Mouse (Mus musculus): ENCODE results near the gene Dnajc5. TPM values are rescaled to one million over a fixed set of nuclear protein-coding genes. Genes with fewer than 3 reads are reported as not detected.

Dnajc5 gene
- polyA plus RNA-seq, 1 experiment, result 95.2 TPM

DNA sequence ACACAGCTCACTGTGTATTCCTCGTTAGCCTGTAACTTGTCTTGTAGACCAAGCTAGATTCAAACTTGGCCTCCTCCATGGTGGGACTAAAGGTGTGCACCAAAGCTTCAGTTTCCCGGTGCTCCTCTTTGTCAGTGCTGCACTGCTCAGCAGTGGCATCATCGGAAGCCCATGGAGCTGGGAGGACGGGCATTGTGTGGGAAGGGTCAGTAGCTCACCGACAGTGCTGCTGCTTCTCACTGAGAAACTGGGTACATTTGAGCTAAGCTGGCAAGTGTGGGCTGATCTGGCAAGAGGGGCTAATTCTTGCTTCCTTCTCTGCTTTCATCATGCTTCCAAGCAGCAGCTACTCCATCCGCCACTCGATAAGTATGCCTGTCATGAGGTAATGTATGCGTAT lies 9.1 kb upstream of the Dnajc5 start:
- no peak for DNase-seq (ENCODE audit: low read depth)

DNA sequence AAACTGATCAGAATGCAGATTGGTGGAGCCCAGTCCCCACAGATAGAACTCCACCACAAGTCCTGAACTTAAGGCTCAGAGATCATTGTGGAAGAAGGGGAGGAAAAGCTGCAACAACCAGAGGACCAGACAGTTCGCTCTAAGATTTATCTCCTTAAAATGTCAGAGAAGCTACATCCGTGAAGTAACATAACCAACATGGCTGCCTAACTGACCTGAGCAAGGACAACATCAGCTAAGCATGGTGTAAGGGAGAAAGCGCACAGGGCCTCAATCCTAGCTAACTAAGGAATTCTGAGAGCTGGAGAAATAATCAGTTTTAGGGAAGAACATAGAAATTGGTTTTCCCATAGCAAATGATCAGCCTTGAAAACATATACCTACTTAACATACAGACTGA lies 1.1 kb upstream of the Dnajc5 start:
- DNase-seq (ENCODE audit: low read depth), result no peak

DNA sequence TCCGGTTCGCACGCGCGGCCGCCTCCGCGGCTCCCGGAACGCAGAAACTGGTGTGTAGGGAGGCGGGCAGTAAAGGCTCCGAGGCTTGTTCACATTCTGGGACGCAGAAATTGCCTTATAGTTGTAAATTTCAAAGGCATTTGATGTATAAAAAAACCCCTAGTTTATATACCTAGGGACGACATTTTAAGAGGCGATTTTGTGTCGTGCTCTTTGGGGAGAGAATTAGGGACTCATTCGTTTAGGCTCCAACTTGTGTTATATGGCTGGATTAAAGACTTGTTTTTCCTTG lies 597 bp downstream of the Dnajc5 start:
- DNase-seq (ENCODE audit: low read depth), result no peak

DNA sequence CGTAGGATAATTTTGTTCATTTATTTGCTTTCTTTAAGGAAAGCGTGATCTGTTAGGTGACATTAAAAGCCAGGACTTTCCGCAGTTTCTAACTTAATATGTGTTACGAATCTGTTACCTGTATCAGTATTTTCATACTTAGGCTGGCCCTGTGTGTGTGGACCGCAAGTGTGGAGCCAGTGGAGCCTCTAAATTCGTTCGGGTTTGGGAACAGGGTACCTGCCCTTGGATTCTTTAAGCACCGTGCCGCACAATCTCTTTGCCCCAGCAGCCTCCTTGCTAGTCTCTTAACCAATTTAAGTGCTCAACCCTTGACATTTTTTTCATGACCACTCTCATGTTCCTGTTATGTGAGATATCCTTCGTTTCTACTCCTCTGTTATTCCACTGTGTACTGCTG lies 1.2 kb downstream of the Dnajc5 start:
- no peak for DNase-seq (ENCODE audit: low read depth)

DNA sequence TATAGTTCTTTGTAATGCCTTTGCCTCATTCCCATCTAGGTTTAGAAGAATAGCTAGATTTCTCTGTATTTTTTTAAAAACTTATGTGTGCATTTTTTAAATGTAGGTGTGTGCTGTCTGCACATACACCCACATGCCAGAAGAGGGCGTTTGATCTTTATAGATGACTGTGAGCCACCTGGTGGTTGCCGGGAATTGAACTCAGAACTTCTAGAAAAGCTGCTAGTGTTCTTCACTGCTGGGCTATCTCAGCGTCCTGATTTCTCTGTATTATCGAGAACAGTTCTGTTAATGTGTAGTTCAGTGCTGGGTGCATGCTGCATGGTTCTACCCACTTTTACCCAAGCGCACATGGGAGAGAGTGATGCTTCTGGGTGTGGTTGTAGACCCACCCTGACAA lies 2.5 kb downstream of the Dnajc5 start:
- no peak for DNase-seq (ENCODE audit: low read depth)

DNA sequence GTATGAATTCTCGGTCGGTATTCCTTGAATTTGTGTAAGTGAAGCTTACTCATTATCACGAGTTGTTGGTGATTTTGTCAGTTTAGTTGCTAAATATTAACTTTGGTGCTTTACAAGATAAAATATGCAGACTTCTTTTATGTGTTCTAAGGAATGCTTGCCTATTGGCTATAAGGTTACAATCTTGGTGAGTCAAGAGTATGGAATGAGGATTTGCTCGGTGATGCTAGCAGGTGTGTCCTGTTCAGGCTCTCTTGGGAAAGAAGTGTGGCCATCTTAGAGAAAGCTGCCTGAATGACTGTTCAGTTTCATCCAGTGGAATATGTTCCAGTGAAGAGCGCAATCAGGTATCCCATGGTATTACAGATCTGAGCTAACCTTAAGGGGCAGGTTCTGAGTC lies 5.2 kb downstream of the Dnajc5 start:
- DNase-seq (ENCODE audit: low read depth), result no peak

DNA sequence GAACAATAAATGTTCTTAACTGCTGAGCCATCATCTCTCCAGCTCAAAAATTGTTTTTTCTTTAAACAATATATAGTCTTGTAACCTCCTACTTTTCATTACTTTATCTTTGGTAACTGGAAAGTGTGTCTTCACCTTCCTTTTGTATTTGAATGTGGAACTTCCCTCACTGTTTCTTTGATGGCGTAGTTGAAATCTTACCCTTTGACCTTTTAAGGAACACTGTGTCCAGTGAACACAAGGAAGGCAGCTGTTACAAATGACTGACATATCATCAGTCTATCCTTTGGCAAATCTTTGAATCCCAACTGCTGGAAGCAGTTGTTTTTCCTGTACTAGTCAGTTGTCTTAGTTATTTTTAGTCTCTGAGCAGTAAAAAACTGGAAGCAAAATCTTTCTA lies 8.8 kb downstream of the Dnajc5 start:
- no peak for DNase-seq (ENCODE audit: low read depth)

DNA sequence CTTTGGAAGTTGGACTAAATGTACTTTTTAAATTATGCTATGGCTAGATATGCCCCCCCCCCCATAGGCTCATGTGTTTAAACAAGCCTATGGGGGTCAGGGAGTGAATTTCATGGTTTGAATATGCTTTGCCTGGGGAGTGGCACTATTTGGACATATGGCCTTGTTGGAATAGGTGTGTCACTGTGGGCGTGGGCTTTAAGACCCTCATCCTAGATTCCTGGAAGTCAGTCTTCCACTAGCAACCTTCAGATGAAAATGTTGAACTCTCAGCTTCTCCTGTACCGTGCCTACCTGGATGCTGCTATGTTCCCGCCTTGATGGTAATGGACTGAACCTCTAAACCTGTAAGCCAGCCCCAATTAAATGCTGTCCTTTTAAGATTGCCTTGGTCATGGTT lies 12.3 kb downstream of the Dnajc5 start:
- DNase-seq (ENCODE audit: low read depth), result no peak

DNA sequence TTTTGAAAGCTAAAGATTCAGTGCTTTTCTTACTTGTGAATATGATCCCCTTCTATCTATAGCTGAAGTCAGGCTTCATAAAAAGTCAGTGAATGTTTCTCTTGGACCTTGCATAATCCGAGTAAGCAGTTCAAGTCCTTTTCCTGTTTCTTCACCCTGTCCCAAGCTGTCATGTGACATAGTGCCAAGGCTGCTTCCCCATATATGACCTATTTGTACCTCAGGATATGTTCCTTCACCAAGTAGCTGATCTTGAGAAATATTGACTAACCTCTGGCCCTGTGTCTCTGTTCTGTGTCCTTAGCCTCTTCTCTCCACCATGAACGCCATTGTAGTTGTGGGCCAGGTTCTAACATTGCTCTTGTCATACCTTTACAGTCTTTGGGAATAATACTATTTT lies 16.1 kb downstream of the Dnajc5 start:
- DNase-seq (ENCODE audit: low read depth), result peak; percentile 45

DNA sequence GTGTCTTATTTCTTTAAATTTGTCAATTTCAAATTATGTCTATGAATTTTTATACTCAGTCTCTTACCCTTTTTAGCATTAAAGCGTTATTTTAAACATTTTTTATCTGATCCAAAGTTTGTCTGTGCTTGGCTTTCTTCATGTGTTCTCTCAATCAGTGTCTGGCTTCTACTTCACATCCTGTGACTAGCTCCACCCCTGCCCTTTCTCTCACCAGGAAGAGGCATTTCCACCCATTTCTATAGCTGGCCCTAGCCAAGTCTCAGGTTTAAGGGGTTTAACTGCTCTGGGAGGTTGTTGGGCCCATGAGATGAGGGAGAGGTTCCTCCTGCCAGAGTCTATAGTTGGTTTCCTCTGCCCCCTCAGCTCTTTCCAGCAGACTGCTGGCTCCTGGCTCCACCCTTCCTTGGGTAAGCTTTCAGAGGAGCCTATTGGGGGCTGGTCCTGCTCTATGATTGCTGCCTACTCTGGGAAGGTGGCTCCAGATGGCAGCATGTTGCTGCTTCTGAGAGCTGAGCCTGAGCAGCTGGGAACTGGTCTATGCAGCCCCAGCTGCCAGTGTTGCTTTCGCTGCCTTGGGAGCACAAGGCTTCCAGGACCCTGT lies 17.3 kb downstream of the Dnajc5 start:
- DNase-seq (ENCODE audit: low read depth), result no peak

DNA sequence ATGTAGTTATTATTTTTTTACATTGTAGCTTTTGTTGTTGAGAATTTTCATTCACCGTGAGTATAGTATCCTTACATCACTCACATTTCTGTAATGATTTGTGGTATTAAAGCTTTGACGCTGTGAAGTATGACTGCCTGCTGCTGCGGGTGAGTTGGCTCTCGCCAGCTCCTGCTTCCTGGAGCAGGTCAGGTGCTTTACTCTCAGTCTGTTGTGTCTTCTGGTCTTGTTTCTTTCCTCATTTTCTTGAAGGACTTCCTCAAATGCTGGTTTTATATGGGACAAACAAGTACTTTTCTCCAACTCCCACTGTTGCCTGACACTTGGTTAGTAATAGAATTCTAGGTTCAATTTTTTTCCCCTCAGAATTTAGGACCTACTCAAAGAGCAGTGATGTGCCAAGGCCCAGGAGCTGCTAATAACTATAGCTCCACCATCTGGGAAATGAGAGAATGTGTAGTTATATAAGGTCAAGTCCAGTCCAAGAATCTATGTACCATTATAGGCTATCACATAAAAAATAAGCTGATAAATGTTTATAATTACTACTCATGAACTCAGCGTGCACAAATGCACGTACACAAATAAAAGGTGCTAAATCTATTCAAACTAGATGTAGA lies 21.6 kb downstream of the Dnajc5 start:
- no peak for DNase-seq (ENCODE audit: low read depth)

DNA sequence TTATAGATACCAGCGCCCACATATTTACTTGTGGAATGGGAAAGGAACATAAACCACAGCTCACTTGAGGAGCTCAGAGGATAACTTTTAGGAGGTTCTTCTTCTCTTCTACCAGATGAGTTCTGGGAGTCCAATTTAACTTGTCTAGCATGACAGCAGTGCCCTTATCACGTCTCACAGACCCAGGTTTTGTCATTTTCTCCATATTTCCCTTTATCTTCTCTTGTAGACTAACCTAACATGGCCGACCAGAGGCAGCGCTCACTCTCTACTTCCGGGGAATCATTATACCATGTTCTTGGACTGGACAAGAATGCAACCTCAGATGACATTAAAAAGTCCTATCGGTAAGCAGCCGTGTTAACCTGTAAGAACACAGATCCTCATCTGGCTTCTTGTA lies 25.9 kb downstream of the Dnajc5 start:
- DNase-seq (ENCODE audit: low read depth), result no peak

DNA sequence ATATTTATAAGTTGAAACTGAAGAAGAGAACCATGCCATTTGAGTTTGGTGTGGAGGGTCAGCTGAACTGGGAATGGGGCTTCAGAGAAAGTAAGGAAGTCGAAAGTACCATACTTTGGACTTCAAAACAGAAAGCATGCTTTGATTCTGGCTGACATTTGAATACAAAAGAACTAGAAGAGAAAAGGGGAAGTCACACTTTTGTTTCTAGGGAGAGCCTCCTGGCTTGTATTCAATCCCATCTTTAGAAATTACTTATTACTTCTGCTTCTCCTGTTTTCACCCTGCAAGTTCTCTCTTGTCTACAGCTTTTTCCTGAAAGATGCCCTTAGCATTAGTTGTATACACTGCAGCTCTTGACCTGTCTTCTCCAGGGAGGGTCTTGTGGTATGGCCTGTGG lies 27.9 kb downstream of the Dnajc5 start:
- DNase-seq (ENCODE audit: low read depth), result no peak

DNA sequence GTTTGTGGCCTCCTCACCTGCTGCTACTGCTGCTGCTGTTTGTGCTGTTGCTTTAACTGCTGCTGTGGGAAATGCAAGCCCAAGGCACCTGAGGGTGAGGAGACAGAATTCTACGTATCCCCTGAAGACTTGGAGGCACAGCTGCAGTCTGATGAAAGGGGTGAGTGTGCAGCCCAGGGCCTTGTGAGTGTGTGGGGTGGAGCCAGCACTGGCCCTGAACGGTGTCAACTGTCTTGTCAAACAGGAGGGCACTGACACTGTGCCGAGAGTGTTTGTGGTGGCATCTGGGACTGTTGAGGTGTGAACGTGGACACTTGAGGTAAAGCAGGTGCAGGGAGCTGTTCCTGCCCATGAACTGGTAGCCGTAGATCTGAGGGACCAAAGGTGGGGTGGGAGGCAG lies 28.4 kb downstream of the Dnajc5 start:
- no peak for DNase-seq (ENCODE audit: low read depth)

DNA sequence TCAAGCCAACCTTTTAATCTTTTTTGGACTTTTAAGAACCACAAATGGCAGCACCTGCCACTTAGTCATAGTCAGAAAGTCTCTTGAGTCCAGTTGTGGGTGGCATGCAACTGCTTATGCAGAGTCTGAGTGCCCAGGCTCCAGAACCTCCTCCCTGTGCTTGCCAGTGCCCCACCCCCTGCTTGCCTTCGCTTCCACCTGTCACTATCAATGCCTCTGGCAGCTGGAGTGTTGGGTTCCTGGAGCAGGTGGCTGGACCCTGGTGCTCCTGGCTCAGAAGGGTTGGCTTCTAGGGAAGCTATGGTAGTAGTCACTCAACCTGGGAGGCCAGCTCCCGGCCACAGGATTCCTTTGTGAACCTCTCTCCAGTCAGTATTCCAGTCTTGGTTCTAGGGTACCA lies 29.9 kb downstream of the Dnajc5 start:
- no peak for DNase-seq (ENCODE audit: low read depth)

DNA sequence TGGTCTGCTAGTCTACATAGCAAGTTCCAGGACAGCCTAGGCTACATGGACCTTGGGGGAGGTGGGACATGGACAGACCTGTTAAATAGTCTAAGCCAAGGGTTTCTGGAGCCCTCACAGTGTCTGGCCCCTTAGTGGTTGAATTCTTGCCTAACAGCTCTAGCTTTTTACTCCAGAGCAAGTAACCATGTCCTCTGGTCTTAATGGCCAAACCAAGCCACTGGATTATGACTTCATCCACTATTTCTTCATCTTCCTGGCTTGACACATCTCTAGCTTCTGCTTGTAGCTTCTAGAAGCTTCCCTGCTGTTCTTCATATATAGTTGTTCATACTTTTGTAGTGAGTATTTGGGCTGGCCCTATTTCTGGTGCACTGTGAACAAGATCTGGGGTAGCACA lies 33.5 kb downstream of the Dnajc5 start:
- DNase-seq (ENCODE audit: low read depth), result no peak

DNA sequence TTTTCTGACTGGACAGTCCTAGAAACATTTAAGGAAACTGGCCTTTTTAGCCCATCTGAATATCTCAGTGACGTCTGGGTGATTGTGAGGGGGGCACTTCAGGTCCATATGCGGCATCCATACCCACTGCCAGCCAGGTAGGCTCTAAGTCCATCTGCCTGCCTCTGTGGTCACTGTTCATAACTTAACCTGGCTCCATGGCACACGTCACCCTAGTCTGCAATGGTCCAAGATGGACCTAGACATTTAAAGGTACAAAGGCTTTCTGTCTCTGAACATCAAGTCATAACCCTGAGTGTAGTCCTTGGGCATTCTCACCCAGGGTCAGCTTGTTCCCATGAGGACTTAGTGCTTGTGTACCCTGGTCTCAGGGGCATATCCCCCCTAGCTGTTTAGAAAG lies 47.1 kb downstream of the Dnajc5 start:
- no peak for DNase-seq (ENCODE audit: low read depth)

DNA sequence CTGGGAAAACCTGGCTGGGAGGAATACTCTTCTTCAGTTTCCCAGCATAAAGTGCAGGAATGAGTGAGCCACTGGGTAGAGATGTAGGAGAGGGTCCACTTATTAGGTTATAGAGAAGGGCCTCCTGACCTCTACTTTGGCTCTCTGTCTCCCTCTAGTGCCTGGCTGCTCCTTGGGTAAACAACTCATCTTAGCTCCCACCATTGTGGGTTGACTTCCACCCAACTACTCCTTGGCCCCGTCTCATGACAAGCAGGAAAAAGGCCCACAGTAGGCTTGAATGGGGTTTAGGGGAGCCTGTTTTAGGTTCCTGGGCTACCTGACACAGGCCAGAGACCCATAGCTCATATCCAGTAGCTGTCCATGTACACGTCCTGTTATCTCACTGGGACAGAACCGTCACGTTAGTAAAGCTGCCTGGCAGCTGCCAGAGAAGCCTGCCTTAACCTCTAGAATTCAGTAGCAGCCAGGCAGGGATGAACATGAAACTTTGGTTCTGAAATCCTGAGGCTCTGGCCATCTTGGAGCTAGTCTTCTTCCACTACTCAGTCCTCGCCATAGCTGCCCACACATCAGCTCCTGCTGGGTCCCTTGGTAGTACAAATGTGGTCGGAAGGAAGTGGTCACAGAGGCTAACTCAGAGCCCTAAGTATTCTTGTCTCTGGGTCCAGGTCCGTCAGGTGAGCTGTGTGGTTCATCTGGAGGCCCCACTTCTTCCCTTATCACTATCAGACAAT lies 48.2 kb downstream of the Dnajc5 start:
- DNase-seq (ENCODE audit: low read depth), result no peak

DNA sequence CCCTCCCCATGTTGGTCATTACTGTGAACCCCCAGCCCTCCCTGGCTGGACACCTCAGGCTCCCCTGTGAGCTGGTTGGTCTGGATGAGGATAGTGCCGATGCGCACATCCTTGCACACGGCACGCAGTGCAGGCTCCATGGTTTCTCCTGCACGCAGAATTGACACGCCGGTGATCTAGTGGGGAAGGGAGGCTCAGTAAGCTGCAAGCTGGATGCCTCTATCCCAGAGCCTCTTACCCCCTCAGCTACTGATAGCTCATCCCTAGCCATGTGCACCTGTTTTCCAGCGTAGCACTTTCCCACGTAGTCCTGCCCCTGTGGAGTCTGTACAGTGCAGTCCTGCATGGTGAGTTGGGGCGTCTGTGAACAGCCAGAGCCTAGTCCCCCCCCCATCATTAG lies 49.6 kb downstream of the Dnajc5 start:
- DNase-seq (ENCODE audit: low read depth), result no peak

DNA sequence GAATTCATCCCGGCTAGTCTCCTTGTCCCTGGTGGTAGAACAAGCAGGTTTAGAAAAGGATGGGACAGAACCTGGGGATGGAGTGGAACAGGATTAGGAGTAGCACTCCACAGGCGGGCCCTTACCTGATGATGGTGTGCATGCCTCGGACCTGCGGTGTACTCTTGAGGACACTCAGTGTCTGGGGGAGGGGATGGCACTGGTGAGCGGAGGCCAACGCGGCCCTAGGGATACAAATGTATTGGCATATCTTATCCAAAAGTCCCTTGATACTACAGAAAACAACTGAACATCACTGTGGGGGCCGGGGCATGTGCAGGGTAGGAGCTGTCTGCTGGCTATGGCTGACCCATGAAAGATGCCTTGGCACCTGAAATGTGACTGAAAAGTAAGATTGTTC lies 50.1 kb downstream of the Dnajc5 start:
- DNase-seq (ENCODE audit: low read depth), result no peak

DNA sequence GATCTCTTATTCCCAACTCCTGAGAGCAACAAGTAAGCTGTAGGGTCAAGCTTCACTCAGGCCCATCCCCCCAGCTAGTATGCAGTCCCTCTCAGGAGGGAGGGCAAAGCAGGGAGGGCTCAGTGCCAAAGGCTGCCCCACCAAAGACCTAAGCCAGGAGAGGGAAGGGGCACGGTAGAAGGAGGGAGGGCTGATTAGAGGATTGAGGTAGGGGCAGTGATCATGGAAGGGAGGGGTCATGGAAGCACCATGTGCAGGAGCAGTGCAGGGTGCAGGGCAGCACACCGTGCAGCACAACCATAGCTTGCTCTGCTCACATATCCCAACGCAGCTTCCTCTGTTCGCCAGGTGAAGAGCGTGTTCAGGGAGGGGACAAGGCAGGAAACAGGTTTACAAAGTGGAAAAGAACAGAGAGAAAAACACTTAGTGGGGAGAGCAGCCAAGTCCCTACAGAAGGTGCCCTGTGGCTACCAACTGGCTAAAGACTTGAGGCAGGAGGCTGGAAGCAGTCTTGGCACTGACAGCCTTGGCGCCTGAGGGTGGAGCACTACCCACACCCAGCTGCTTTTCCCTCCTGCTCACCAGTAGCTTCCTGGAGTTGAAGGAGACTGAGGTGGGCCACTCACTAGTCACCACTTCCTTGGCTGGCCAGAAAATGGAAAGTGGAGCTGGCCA lies 50.8 kb downstream of the Dnajc5 start:
- DNase-seq (ENCODE audit: low read depth), result no peak

DNA sequence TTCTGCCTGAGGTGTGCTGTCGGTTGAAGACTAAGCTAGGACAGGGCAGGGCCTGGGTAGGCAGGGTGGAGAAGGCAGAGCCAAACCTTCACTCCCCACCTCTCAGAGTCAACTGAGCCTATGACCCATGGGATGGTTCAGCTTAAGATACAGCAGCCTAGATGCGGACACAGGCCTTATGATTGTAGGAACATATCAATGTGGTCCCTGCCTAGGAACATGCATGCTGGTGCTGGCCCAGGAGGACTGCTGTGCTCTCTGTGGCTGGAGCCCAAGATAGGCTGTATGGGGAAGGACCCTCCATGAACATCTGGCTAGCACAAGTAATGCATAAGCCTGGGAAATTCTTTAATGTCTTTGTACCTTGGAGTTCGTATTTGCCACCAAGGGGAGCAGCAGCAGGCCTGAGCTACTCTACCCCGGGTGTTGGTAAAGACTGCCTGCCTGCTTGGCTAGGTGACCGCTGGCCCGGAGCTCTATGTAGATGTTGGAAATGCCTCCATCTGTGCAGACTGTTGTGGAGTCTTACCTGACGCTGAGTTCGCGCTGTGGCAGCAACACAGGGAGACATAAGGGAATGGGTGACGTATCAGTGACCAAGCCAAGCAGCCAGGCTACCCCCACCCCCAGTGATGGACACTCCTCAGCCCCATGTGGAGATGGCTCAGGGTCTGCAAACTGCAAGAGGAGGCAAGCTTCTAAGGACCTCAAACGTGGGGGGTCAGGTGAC lies 51.8 kb downstream of the Dnajc5 start:
- DNase-seq (ENCODE audit: low read depth), result no peak
